Mouse (Mus musculus) E14TG2a.4 (cell line): ENCODE results near the gene Foxa3.

Experiments
- CTCF ChIP-seq: conservative IDR thresholded peaks from 2 replicates; pipeline ENCODE4 v1.5.1; 2014; ENCODE audit warnings: low read length
- NANOG ChIP-seq: IDR thresholded peaks from 2 replicates; pipeline ENCODE4 v1.6.1; 2014; ENCODE audit warnings: borderline replicate concordance, low read length, mixed read lengths
- POU5F1 ChIP-seq: IDR thresholded peaks from 2 replicates; pipeline ENCODE4 v1.6.1; 2014; ENCODE audit warnings: low read length, borderline replicate concordance

GRCm38 (mm10) chr7:19023357-19023814 is at the start of gene Foxa3:
- TF ChIP-seq CTCF: no peak
- TF ChIP-seq POU5F1: no peak
- TF ChIP-seq NANOG: no peak
